17 mouse cellular contexts compared by ENCODE assay signal in genomic region chr11:21615915-21616314, GRCm38 (mm10). TPM values are rescaled to one million over a fixed set of nuclear protein-coding genes. Genes with fewer than 3 reads are reported as not detected.
DNase-seq lines count a peak whose midpoint lies in the region; ATAC-seq and TF ChIP-seq lines count a peak whose summit lies in the region.
"Had no signal": no experiment of that assay in that cellular context is flagged by ENCODE, and none has a peak within 500 bp of the region (broad histone marks: within the 10 kb centered on the region; RNA-seq: fewer than 3 reads in every experiment).

No protein-coding gene starts in this region.

- H3K4me1 ChIP-seq in heart, postnatal 0 days (ENCODE audit: control insufficient read depth, insufficient read depth), result no peaks in the 10 kb centered on the region
- H3K4me1 ChIP-seq in lung, postnatal 0 days (ENCODE audit: insufficient read depth, low read depth, low read length), result no peaks in the 10 kb centered on the region
- no peaks in the 10 kb centered on the region for H3K4me1 ChIP-seq in E14TG2a.4 (replicated peaks; ENCODE audit: low read depth, low read length)
- no peaks in the 10 kb centered on the region for H3K4me1 ChIP-seq in stomach, postnatal 0 days (replicated peaks; ENCODE audit: control insufficient read depth, insufficient read depth)
- H3K4me1 ChIP-seq in hindbrain, embryonic 12.5 days, result no peaks in the 10 kb centered on the region
- H3K4me1 ChIP-seq: hindbrain, embryonic 15.5 days; limb, embryonic 10.5 days; liver, embryonic 13.5 days had no signal

- no peak for DNase-seq in heart, postnatal 0 days (ENCODE audit: low spot score)
- no peak for DNase-seq in heart, postnatal 10 days
- DNase-seq in lung, postnatal 0 days (ENCODE audit: low spot score), result no peak
- DNase-seq in lung, postnatal 4 days, result no peak
- DNase-seq in stomach, postnatal 0 days (ENCODE audit: low spot score), result no peak
- DNase-seq: adrenal gland, postnatal 14 days; cerebellum, adult 18-20 months; gastrocnemius, postnatal 10 days; heart, postnatal 14 days; kidney, adult 9 months; layer of hippocampus, postnatal 36 days; liver, embryonic 13.5 days had no signal

- no peaks in the 10 kb centered on the region for H3K9me3 ChIP-seq in heart, postnatal 0 days (replicated peaks; ENCODE audit: control insufficient read depth, low read length)
- no peaks in the 10 kb centered on the region for H3K9me3 ChIP-seq in lung, postnatal 0 days (ENCODE audit: low read length)
- no peaks in the 10 kb centered on the region for H3K9me3 ChIP-seq in E14TG2a.4 (ENCODE audit: low read length)
- no peaks in the 10 kb centered on the region for H3K9me3 ChIP-seq in stomach, postnatal 0 days (ENCODE audit: control insufficient read depth, low read length)
- H3K9me3 ChIP-seq in hindbrain, embryonic 12.5 days (replicated peaks), result no peaks in the 10 kb centered on the region
- H3K9me3 ChIP-seq: hindbrain, embryonic 15.5 days; limb, embryonic 10.5 days; liver, embryonic 13.5 days had no signal

- no peak for ATAC-seq in heart, postnatal 0 days (ENCODE audit: insufficient read depth, low read depth)
- no peak for ATAC-seq in lung, postnatal 0 days
- no peak for ATAC-seq in stomach, postnatal 0 days (ENCODE audit: low FRiP score, low TSS enrichment)
- no peak for ATAC-seq in hindbrain, embryonic 12.5 days (ENCODE audit: low FRiP score)

- intact Hi-C loops in heart, postnatal 10 days (cut with DNase I), result loop anchor here (5.0 kb wide), 1 partner anchor 356 kb away; no protein-coding TSS in a partner anchor

- no peak overlapping the region for H3K9ac ChIP-seq in heart, postnatal 0 days (replicated peaks; ENCODE audit: low read depth, low read length)
- no peak overlapping the region for H3K9ac ChIP-seq in lung, postnatal 0 days (replicated peaks; ENCODE audit: low read depth)
- no peak overlapping the region for H3K9ac ChIP-seq in stomach, postnatal 0 days (ENCODE audit: low read length)
- no peak overlapping the region for H3K9ac ChIP-seq in hindbrain, embryonic 12.5 days
- H3K9ac ChIP-seq: hindbrain, embryonic 15.5 days; liver, embryonic 13.5 days had no signal

- TF ChIP-seq EP300 in heart, postnatal 0 days (IDR thresholded peaks at IDR 0.05; ENCODE audit: low read depth), result no peak
- no peak for TF ChIP-seq EP300 in lung, postnatal 0 days (IDR thresholded peaks at IDR 0.05)
- no peak for TF ChIP-seq EP300 in stomach, postnatal 0 days (optimal IDR thresholded peaks at IDR 0.05)

- no peaks in the 10 kb centered on the region for H3K36me3 ChIP-seq in heart, postnatal 0 days (replicated peaks; ENCODE audit: control insufficient read depth, insufficient read depth, low read length)
- H3K36me3 ChIP-seq in lung, postnatal 0 days (ENCODE audit: insufficient read depth, low read length), result no peaks in the 10 kb centered on the region
- H3K36me3 ChIP-seq in E14TG2a.4 (ENCODE audit: insufficient read depth, low read length), result no peaks in the 10 kb centered on the region
- H3K36me3 ChIP-seq in stomach, postnatal 0 days (ENCODE audit: control insufficient read depth, insufficient read depth, low read length), result no peaks in the 10 kb centered on the region
- H3K36me3 ChIP-seq in hindbrain, embryonic 12.5 days, result no peaks in the 10 kb centered on the region
- H3K36me3 ChIP-seq: hindbrain, embryonic 15.5 days; limb, embryonic 10.5 days; liver, embryonic 13.5 days had no signal

- H3K27ac ChIP-seq in heart, postnatal 0 days (ENCODE audit: low read depth), result no peak overlapping the region
- H3K27ac ChIP-seq in lung, postnatal 0 days (ENCODE audit: low read length), result no peak overlapping the region
- no peak overlapping the region for H3K27ac ChIP-seq in stomach, postnatal 0 days (replicated peaks)
- H3K27ac ChIP-seq in hindbrain, embryonic 12.5 days, result no peak overlapping the region
- H3K27ac ChIP-seq: hindbrain, embryonic 15.5 days; limb, embryonic 10.5 days; liver, embryonic 13.5 days had no signal

- no peaks in the 10 kb centered on the region for H3K27me3 ChIP-seq in heart, postnatal 0 days (ENCODE audit: control insufficient read depth, insufficient read depth, low read length)
- no peaks in the 10 kb centered on the region for H3K27me3 ChIP-seq in lung, postnatal 0 days (replicated peaks; ENCODE audit: insufficient read depth, low read length)
- H3K27me3 ChIP-seq in E14TG2a.4 (ENCODE audit: insufficient read depth, low read length), result no peaks in the 10 kb centered on the region
- no peaks in the 10 kb centered on the region for H3K27me3 ChIP-seq in stomach, postnatal 0 days (ENCODE audit: control insufficient read depth, insufficient read depth, low read length)
- H3K27me3 ChIP-seq in hindbrain, embryonic 12.5 days, result no peaks in the 10 kb centered on the region
- H3K27me3 ChIP-seq: hindbrain, embryonic 15.5 days; liver, embryonic 13.5 days had no signal

- H3K4me2 ChIP-seq in heart, postnatal 0 days (ENCODE audit: low read depth, low read length), result no peak overlapping the region
- H3K4me2 ChIP-seq in lung, postnatal 0 days (replicated peaks; ENCODE audit: low read depth, low read length), result no peak overlapping the region
- H3K4me2 ChIP-seq in stomach, postnatal 0 days (replicated peaks; ENCODE audit: low read depth), result no peak overlapping the region
- H3K4me2 ChIP-seq in hindbrain, embryonic 12.5 days (replicated peaks), result no peak overlapping the region
- H3K4me2 ChIP-seq: hindbrain, embryonic 15.5 days; liver, embryonic 13.5 days had no signal

- H3K4me3 ChIP-seq in heart, postnatal 0 days (ENCODE audit: low read depth, low read length), result no peak overlapping the region
- H3K4me3 ChIP-seq in lung, postnatal 0 days (ENCODE audit: low read depth, low read length), result no peak overlapping the region
- H3K4me3 ChIP-seq in E14TG2a.4 (replicated peaks; ENCODE audit: low read length), result no peak overlapping the region
- no peak overlapping the region for H3K4me3 ChIP-seq in stomach, postnatal 0 days (ENCODE audit: low read depth, low read length)
- no peak overlapping the region for H3K4me3 ChIP-seq in hindbrain, embryonic 12.5 days
- H3K4me3 ChIP-seq: erythroblast, embryonic 14.5 days; hindbrain, embryonic 15.5 days; limb, embryonic 10.5 days; liver, embryonic 13.5 days had no signal

- TF ChIP-seq CTCF in heart, postnatal 0 days (IDR thresholded peaks at IDR 0.05; ENCODE audit: low read depth), result peak; percentile 45
- peak; percentile 27; the same call in 1 of the 2 replicates for TF ChIP-seq CTCF in lung, postnatal 0 days (IDR thresholded peaks at IDR 0.05)
- 0 out of 2 replicates have a peak, but pooled peaks have one; percentile 8 for TF ChIP-seq CTCF in E14TG2a.4 (conservative IDR thresholded peaks at IDR 0.05; ENCODE audit: low read length)
- peak; percentile 52 for TF ChIP-seq CTCF in stomach, postnatal 0 days (IDR thresholded peaks at IDR 0.05; ENCODE audit: low read depth)

RNA-seq across cellular contexts. Expression of gene Mdh1, which starts 43.7 kb away (rescaled TPM):
- total RNA-seq in heart, postnatal 0 days (2014; rRNA removed; ENCODE audit: low replicate concordance), result 1,252 and 1,335 TPM in 2 replicates
- 3,016 and 3,055 TPM in 2 replicates for polyA plus RNA-seq in heart, postnatal 0 days (2015; fragmentation: Nextera tagmentation; extraction: Ambion mirVana)
- total RNA-seq in heart, postnatal 10 days (2021), result 1,000 to 10,000 TPM; 2,015 to 2,040 TPM
- polyA plus RNA-seq in lung, postnatal 0 days (2015; fragmentation: Nextera tagmentation; extraction: Ambion mirVana), result 205 and 221 TPM in 2 replicates
- polyA plus RNA-seq in stomach, postnatal 0 days (2015; fragmentation: Nextera tagmentation; extraction: Ambion mirVana), result 408 and 413 TPM in 2 replicates
- 319 and 351 TPM in 2 replicates for polyA plus RNA-seq in hindbrain, embryonic 12.5 days (2016; fragmentation: Nextera tagmentation; extraction: Ambion mirVana)

RNA-seq across cellular contexts. Expression of gene Wdpcp, which starts 43.9 kb away (rescaled TPM):
- total RNA-seq in heart, postnatal 0 days (2014; rRNA removed; ENCODE audit: low replicate concordance), result 5.8 and 32.1 TPM in 2 replicates
- 4.0 and 4.2 TPM in 2 replicates for polyA plus RNA-seq in heart, postnatal 0 days (2015; fragmentation: Nextera tagmentation; extraction: Ambion mirVana)
- 1 to 10 TPM; 6.5 to 6.7 TPM for total RNA-seq in heart, postnatal 10 days (2021)
- 5.0 and 9.0 TPM in 2 replicates for polyA plus RNA-seq in lung, postnatal 0 days (2015; fragmentation: Nextera tagmentation; extraction: Ambion mirVana)
- polyA plus RNA-seq in stomach, postnatal 0 days (2015; fragmentation: Nextera tagmentation; extraction: Ambion mirVana), result 3.3 and 4.4 TPM in 2 replicates
- 13.5 and 13.7 TPM in 2 replicates for polyA plus RNA-seq in hindbrain, embryonic 12.5 days (2016; fragmentation: Nextera tagmentation; extraction: Ambion mirVana)
- polyA plus RNA-seq: erythroblast, embryonic 14.5 days had no signal
